Mouse (Mus musculus): ENCODE measurements around the gene Pih1d2. TPM values are rescaled to one million over a fixed set of nuclear protein-coding genes. Genes with fewer than 3 reads are reported as not detected.
A peak's percentile ranks its signal among the peaks of the same experiment; 100 is the strongest.

The Pih1d2 gene
- under 1 TPM; 0.66 to 0.73 TPM for total RNA-seq (2021)
- long read RNA-seq, experiment 1, partial matches to known transcripts, result 0 of 2 reads
- long read RNA-seq, experiment 1, other reads (novel, unspliced or antisense), result 1 of 2 reads
- long read RNA-seq, experiment 2, result 0 reads

DNA sequence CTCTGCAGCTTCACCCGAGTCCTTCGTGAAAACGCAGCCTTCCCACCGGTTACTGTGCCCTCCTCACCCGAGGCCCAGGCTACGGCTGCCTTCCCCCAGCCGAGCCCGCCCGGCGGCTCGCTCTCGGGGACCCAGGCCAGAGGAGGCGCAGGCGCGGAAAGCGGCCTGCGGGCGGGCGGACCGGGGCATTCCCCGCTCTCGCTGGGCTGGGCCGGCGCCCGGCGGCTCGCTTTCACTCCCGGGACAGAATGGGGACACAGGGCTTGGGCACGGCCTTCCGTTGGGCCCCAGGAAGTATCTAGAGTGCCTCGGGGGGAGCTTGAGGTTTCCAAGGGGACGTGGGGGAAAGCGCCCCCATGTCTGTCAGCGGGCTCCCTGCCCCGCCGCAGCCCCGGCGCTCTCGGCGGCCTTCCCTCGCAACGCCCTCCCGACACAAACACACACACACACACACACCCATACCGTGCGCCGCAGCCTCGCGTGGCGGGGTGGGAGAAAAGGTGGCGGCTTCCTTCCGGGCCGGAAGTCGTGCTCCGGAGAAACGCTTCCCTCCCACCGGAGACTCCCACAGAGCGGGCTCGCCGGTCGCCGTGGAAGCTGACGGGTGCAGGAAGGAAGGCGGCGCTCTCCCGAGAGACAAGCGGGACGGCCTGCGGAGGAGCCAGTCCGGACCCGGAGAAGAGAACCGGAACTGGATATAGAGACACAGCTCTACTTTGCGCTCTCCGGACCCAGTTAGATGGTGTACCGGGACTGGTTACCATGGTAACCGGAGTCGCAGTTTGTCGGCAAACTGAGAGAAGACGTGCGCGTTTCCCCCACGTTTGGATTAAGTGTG is at the start of gene Pih1d2, which contains the start of gene Nkapd1:
Gene Pih1d2, plus strand, starts transcription at position 556 of the 838 bp plus-strand sequence.
Gene Nkapd1, minus strand, starts transcription at position 699 of the 838 bp plus-strand sequence.
- peak; percentile 63 to 87 for DNase-seq (ENCODE audit: low spot score in 2 of 2)

DNA sequence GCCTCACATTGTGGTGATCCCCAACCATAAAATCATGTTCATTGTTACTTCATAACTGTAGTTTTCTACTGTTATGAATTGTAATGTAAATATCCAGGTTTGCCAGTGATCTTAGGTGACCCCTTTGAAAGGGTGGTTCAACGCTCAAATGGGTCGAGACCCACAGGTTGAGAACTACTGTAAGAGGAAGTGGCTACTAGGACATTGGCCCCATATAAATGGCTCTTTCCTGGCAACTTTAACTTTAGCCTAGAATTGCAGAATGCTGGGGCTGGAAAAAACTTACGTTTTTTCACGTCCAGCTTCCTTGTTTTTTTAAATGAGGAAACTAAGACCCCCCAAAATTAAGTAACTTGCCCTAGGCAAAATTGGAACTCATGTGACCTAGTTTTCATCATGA is 49.7 kb upstream of the Pih1d2 start:
- DNase-seq (ENCODE audit: low spot score in 2 of 2), result no peak

DNA sequence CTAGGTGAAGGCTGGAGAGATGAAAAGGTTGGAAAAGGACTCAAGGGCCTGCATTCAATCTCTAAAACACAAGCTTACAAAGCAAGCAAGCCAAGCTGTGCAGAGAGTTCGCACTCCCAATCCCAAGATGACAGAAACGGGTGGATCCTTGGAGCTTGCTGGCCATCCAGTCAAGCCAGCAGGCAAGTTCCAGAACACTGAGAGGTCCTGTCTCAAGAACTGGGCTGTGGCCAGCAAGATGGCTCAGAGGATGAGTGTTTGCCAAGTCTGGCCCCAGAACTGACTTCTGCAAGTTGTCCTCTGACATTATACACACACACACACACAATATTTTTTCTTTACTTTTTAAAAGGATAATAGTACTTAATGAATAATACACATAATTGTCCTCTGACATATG is 49.2 kb upstream of the Pih1d2 start:
- DNase-seq (ENCODE audit: low spot score in 2 of 2), result no peak

DNA sequence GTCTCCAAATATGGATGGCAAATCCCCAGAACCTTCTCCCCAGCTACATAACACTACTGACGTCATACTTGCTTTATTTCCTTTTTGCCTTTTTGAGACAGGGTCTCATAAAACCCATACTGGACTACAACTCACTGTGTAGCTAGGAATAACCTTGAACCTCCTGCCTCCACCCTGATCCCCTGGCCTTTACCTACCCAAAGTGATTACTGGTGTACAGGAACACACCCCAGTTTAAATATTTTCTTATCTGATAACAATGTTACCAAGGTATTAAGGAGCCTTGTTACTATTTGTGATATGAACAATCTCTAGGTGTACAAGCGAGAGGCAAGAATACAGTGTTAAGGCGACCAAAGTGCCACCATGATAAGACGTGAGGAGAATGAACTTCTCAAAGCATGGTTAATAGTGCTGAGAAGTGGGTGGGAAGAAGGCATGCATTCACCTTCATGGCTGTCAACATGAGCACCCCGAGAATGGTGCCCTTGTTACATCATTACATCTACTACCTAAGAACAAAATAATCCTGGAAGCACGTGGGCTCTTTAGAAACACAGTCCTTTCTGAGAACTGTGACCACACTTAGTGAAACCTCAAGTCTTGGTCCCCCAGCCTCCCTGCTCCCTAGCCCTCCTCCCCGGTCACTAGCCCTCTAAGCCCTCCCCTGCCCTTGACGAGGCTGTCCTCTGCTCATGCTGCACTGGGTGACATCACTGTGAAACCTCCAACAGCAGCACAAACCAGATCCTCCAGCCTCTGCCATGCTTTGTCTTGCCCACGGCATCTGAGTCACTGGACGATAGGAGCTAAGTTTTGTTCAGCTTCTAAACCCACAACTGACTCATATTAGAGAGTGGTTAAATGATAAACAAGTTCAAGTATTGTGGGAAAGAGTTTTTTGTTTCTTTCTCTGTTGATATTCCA is 47.3 kb upstream of the Pih1d2 start:
- no peak for DNase-seq (ENCODE audit: low spot score in 2 of 2)

DNA sequence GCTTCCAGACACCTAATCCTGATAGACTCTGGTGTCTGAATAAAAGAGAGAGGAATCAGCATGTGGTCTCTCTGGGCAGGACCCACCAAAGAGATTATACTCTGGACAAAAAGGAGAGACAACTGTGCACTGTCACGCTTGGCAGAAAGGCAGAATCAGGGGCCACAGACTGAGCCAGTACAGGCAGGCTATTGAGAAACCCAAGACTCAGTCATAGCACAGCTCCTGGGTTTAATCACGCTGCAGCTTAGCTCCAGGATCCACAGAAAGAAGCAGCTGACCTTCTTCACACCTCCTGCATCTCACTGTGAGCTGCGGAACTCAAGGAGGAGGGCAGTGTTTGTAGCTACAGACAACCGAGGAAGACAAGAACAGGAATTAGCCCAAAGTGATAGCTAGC is 36.8 kb upstream of the Pih1d2 start:
- no peak for DNase-seq (ENCODE audit: low spot score in 2 of 2)

DNA sequence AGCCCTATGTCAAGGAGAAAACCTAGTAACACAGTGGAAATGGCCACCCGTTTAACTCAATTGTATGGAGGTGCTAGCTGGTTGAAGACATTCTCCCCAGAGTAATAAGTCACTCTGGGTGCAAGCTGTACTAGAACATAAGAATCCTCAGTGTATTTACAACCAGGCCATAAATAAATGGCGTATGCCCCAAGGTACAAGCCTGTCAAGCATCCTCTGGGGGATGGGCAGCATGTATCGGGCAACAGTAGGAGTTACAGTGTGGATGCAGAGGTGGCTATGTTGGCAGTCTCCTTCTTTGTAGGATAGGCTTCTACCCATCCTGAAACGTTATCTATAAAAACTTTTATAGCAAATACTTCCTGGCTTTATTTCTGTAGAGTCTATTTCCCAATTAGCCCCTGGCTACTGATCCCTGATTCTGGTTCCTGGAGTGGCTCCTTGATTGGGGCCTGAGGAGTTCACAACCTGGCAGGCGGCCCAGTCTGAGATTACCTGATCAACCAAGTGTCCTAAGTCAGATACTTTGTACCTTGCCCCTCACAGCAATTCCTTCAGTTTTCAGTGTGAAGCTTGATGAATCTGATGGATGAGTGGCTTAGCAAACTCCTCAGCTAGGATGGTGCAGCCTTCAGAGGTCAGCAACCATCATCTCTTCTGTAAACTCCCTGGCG is 31.8 kb upstream of the Pih1d2 start:
- DNase-seq (ENCODE audit: low spot score in 2 of 2), result no peak

DNA sequence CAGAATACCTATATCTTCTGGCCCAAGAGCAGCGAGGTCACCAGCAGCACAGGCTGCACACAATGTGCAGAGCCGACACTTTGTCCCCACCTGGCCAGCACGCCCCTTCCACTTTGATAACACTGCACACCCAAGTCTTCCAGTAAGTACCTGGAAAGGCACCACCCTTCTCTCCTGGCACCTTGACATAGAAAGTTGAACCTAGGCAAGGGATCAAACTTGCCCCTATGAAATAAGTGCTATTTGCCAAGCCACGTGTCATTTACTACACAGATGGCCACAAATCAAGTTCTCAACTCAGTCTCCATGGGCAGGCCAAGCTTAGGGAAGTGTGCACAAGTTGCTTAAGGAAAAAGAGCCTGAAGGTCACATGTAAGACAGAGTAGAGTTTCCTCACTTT is 30.2 kb upstream of the Pih1d2 start:
- DNase-seq (ENCODE audit: low spot score in 2 of 2), result no peak

DNA sequence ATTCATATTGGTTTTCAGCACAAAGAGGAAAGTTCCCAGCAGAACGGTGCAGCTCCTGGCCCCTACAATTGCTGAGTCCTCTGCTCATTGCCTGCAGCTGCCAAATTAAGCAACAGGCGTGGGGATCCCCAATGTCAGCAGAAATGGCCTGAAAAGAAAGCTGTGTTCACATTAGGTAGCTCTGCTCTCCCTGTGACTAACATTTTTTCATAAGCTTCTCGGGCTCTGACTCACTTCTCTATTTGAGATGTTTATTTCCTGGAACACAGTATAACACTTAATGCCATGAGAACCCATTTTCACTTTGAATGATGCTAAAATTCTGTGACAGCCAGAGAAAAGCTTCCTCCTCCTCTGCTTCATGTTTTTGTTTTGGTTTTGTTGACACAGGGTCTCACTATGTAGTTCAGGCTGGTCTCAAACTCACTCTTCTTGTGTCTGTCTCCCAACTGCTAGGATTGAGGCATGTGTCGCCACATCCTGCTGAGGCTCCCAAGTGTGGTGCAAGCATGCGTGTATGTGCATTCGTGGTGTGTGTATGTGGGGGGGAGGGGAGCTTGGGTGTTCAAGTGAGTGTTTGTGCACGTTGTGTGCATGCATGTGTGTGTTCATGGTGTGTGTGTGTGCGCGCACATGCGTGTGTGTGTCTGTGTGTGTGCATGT is 26.1 kb upstream of the Pih1d2 start:
- no peak for DNase-seq (ENCODE audit: low spot score in 2 of 2)

DNA sequence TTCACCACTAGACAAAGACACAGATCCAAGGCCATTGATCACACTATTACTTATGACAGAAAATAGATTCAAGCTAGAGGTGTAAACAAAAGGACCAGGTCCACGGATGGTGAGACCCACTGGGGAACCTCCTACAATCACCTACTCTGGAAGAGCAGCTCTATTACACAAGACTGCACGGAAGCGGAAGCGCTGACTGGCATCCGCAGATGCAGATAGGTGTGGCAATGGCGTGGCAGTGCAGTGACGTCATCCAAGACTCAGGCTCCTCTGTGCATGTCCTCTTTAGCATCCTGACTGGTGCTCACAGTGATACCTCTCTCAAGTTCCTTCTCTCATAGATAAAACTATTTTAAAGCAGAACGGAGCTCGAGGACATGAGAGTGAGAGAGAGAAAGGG is 24.2 kb upstream of the Pih1d2 start:
- DNase-seq (ENCODE audit: low spot score in 2 of 2), result no peak

DNA sequence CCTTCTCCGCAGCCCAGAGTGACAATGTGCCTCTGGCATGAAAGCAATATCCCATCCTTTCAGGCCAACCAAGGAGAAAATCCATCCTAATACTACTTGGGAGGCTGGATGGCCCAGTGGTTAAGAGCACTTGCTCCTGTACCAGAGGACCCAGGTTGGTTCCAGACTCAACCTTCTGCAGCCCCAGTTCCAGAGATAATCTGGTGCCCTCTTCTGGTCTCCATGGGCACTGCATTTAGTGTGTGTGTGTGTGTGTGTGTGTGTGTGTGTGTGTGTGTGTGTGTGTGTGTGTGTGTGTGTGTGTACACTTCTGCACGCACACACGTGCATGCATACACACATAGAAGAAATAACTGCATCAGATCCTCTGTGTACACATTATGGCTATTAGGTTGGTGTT is 23.6 kb upstream of the Pih1d2 start:
- DNase-seq (ENCODE audit: low spot score in 2 of 2), result no peak

DNA sequence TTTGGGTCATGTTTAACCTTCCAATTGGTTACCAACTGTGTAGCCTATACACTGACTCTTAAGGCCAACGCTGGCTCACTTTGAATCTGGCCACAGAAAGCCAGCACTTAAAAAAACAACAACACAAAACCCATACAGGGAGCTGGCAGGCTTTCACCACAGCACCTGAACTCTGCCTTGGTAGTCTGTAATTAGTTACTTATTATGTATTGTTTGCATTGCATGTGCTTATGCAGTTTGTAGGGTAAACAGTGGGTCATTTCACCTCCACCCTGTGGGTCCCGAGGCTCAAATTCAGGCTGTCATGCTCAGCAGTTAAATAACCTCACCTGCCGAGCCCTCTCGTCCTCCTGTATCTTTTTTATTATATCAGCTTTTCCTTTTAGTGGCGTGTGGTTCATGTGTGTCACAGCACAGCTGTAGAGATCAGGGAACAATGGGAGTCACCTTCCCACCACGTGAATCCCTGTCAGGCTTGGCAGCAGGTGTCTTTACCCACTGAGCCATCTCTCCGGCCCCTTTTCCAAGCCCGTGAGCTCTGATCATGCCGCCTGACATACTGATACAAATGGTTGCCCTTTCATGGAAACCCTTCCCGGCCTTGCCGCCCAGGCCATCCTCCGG is 22.2 kb upstream of the Pih1d2 start:
- DNase-seq (ENCODE audit: low spot score in 2 of 2), result no peak

DNA sequence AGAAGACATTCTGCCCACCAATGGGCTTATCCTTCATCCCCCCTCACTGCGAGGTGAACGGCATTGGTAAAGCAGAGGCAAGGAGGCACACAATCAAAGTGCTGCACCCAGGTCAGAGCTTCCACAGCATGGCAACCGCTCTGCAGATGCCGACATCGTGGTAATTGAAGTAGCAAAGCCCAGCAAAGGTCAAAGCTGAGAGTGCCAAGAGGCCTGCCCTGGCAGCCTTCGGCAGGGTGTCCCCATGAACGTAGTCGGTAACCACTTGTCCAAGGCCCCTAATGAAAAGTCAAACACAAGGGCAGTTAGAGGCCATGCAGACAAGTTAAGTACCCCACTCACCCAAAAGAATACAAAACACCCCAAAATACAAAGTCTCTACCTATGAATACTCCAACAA is 20.1 kb upstream of the Pih1d2 start:
- DNase-seq (ENCODE audit: low spot score in 2 of 2), result no peak

DNA sequence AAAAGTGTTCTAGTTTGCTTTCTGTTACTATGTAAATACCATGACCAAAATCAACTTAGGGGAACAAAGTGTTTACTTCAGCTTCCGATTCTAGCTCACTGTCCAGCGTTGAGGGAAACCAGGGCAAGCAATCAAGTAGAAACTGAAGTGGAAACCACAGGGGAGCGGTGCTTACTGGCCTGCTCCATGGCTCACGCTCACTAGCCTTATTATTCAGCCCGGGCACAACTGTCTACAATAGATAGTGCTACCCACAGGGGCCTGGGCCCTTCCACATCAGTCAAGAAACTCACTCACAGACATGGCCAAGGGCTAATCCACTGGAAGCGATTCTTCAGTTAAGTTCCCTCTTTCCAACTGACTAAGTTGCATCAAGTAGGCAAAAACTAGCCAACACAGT is 15.6 kb upstream of the Pih1d2 start:
- DNase-seq (ENCODE audit: low spot score in 2 of 2), result no peak

DNA sequence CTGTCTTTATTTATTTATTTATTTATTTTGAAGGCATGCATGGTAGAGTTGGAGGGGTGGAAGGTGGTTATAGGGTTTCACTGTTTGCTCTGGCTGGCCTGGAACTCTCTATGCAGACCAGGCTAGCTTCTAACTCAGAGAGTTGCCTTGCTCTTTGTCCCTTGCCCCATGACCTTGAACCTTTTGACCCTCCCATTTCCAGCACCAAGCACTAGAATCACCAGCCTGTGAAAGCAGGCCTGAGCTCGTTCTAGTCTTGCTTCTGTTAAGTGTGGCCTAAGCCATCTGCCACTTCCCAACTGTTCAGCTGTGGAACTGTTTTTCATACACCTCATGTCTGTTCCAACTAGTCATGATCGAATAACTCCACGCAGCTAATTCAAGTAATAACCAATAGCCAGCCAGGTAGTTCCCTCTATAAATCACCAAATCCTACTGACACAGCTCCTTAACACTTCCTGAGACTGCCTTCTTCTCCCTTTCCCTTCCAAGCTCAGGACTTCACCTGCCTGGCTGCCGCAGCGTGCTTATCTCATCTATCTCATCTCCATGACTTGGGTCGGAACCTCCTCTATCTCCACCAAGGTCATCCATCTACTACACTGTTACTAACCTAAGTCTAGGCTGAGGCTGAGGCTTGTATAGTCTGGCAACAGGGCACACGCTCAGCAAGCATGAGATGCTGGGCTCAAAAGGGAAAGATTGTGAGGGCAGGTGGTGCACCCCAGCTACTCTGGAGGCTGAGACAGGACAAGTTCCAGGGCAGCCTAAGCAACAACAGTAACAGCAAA is 14.9 kb upstream of the Pih1d2 start:
- DNase-seq (ENCODE audit: low spot score in 2 of 2), result no peak

DNA sequence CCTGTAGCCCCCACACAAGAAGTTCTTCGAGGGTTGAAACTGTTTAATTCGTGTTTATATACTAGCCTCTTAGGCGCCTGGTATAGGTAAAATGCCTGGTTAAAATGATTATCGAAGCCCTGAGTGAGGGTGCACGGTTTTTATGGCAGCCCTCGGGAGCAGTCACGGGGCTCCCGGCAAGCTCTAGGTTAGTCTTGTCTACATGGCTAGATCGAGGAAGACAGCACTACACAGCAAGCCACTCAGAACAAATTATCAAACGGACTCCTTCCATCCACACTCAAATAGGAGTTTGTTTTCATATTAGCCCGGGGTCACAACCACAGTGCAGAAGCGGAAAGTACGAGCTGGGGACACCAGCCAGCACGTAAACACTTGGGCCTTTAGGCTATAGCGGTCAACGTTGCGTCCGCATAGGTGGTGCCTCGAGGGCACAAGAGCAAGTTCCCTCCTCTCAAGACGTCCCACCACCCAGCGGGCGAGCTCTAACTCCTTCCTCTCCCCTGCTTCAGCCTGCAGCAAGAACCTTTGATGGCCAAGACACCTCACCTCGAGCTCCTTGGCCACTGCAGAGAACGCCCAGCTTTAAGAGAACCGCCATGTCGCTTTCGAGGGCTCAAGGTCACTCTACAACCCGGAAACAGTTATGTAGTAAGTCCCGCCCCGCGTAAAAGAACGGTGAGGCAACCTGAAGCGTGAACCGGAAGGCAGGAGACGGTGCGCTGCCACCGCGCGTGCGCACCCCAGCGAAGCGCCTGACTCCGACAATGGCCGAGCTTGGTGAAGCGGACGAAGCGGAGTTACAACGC is 13.7 kb upstream of the Pih1d2 start, which contains the start of the genes Sdhd and Timm8b:
Gene Sdhd, minus strand, starts transcription at position 624 of the 809 bp plus-strand sequence.
Gene Timm8b, plus strand, starts transcription at position 722 of the 809 bp plus-strand sequence.
- DNase-seq (ENCODE audit: low spot score in 2 of 2), result peak; percentile 83 to 93

DNA sequence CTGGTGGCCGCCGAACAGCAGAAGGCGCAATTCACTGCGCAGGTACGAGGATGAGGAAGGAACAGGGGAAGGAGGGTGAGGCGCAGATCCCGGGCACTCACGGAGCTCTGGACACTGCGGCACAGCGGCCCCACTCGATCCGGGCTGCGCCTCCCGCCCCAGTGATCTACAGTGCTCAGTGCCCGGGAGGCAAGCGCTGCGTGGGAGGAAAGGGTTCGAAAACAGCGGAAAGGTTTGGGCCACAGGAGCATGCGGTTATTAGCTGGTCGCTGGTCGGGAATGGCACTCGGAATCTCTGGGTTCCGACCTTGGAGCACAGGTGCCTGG is 13.2 kb upstream of the Pih1d2 start:
- DNase-seq (ENCODE audit: low spot score in 2 of 2), result no peak

DNA sequence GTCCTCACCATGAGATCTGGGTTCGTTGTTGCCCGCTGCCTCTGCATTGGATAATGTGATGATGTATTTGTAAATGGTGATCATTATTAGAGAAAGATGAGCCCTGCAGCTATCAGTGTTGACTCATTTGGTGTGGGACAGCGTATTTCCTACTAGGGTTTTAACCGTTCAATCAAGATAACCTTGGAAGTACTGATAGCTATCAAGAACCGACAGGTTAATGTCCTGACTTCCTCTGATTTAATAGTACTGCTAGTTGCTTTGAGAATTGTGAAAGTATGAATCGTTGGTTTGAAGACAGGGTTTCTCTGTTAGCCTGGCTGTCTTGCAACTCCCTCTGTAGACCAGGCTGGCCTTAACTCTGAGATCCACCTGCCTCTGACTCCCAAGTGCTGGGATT is 12.8 kb upstream of the Pih1d2 start:
- no peak for DNase-seq (ENCODE audit: low spot score in 2 of 2)

DNA sequence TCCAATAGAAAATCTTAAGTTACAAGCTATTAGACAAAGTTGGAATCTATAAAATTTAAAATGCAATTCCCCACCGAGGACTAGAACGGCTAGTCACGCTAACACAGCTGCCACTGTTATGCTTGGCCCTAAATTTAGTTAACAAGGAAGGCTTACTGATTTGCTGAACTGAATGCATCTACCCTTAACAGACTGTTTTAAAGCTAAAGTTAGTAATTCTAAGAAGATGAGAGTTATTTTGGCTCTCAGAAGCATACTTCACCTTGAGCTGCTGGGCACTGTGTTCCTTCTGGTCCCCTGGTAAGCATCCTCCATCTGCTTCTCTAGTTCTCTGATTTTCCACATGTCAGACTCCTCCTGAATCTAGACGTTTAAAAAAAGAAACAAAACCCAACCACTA is 5.0 kb upstream of the Pih1d2 start:
- DNase-seq (ENCODE audit: low spot score in 2 of 2), result no peak

DNA sequence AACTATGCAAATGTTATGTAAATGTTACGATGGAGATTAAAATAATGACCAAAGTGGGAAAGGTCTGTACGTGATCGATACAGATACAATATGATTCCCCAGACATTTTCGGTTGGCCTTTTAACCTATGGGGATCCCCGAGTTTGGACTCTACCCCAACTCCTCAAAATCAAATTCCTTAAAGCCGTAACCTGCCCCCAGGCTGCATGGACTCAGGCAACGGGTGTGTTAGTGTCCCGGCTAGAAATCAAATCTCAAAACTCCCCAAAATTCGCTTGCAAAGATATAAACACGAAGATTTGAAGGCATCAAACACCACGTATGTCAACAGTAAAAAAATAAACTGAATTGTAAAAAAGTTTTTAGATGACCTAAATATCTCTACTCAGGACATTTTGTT is 960 bp upstream of the Pih1d2 start:
- no peak for DNase-seq (ENCODE audit: low spot score in 2 of 2)
